Mouse (Mus musculus) spleen, adult 2 months (tissue): Measurements from ENCODE around the gene Rpl11.

Experiments
- CTCF ChIP-seq: fragments of 200-500 bp; IDR thresholded peaks from 2 replicates; pipeline ENCODE4 v1.5.1; 2011; ENCODE audit warnings: mild to moderate bottlenecking, inconsistent platforms; ENCODE audit not compliant: insufficient read depth, insufficient read length, insufficient replicate concordance; ENCODE audit errors: extremely low read depth
- POLR2A ChIP-seq: fragments of 200-500 bp; IDR thresholded peaks from 2 replicates; pipeline ENCODE4 v1.6.1; 2011; ENCODE audit warnings: low read depth, low read length, inconsistent platforms

GRCm38 (mm10) chr4:136094519-136095219 is 41.4 kb upstream of the Rpl11 start:
- TF ChIP-seq CTCF (no peak), POLR2A (no peak)
